Mouse (Mus musculus) stomach, postnatal 0 days (tissue): ENCODE data around the gene Zbtb8b. TPM values are rescaled to one million over a fixed set of nuclear protein-coding genes. Genes with fewer than 3 reads are reported as not detected.
A peak's percentile ranks its signal among the peaks of the same experiment; 100 is the strongest.
"Not testable (repeated sequence)": the region's sequence is repeated elsewhere in the genome, so short reads cannot be mapped to it uniquely, and the experiment has no call there.

Source experiments
- ATAC-seq: fragments of 200-750 bp; cut with Nextera tagmentation; 2 replicates; pipeline ENCODE4 v1.8.0; 2017; ENCODE audit not compliant: low FRiP score, low TSS enrichment
- DNase-seq: peaks from one replicate; pipeline ENCODE4 v3.0.0-alpha.2; 2016; ENCODE audit warnings: low spot score
- H3K27ac ChIP-seq: fragments of 300-500 bp; sonication (generic); replicated peaks from 2 replicates; pipeline ENCODE4 v1.5.1; 2014; ENCODE audit warnings: mild to moderate bottlenecking, control low read depth
- H3K27me3 ChIP-seq: fragments of 300-500 bp; sonication (generic); 2 replicates; pipeline ENCODE4 v1.6.1; 2014; ENCODE audit warnings: low read length; ENCODE audit not compliant: control insufficient read depth, insufficient read depth
- H3K36me3 ChIP-seq: fragments of 300-500 bp; sonication (generic); 2 replicates; pipeline ENCODE4 v1.6.1; 2014; ENCODE audit warnings: low read length, mixed read lengths; ENCODE audit not compliant: control insufficient read depth, insufficient read depth
- H3K4me1 ChIP-seq: fragments of 300-500 bp; sonication (generic); replicated peaks from 2 replicates; pipeline ENCODE4 v1.6.1; 2014; ENCODE audit warnings: antibody characterized with exemption; ENCODE audit not compliant: control insufficient read depth, insufficient read depth
- H3K4me2 ChIP-seq: fragments of 300-500 bp; sonication (generic); replicated peaks from 2 replicates; pipeline ENCODE4 v1.6.1; 2014; ENCODE audit warnings: low read depth, mild to moderate bottlenecking, control low read depth, moderate library complexity
- H3K4me3 ChIP-seq: fragments of 300-500 bp; sonication (generic); 2 replicates; pipeline ENCODE4 v1.5.1; 2014; ENCODE audit warnings: low read depth, low read length, control low read depth
- H3K9ac ChIP-seq: fragments of 300-500 bp; sonication (generic); 2 replicates; pipeline ENCODE4 v1.6.1; 2014; ENCODE audit warnings: mild to moderate bottlenecking, low read length, control low read depth, mixed read lengths
- H3K9me3 ChIP-seq: fragments of 300-500 bp; sonication (generic); 2 replicates; pipeline ENCODE4 v1.6.1; 2016; ENCODE audit warnings: low read length; ENCODE audit not compliant: control insufficient read depth
- CTCF ChIP-seq: IDR thresholded peaks from 2 replicates; pipeline ENCODE4 v1.5.1; 2016; ENCODE audit warnings: antibody characterized with exemption, low read depth, mild to moderate bottlenecking, moderate library complexity
- EP300 ChIP-seq: optimal IDR thresholded peaks from 2 replicates; pipeline ENCODE3; 2016; ENCODE audit warnings: antibody characterized with exemption
- whole genome bisulfite sequencing: fragments of 180-500 bp; shearing (Covaris S2); extraction: QIAGEN DNeasy Blood & Tissue Kit; methylation state at CpG from one replicate; pipeline ENCODE4 v1.1.7; 2014; 5-methylcytosine and 5-hydroxymethylcytosine counted together
- polyA plus RNA-seq: library from polyadenylated mRNA; unstranded; fragments of >200 nt; fragmentation: Nextera tagmentation; extraction: Ambion mirVana; gene quantifications from 2 replicates; pipeline ENCODE4 v1.2.1, GENCODE M21; 2015

Zbtb8b gene
- polyA plus RNA-seq, 1 experiment from 2014 or later: 0.72 TPM

DNA sequence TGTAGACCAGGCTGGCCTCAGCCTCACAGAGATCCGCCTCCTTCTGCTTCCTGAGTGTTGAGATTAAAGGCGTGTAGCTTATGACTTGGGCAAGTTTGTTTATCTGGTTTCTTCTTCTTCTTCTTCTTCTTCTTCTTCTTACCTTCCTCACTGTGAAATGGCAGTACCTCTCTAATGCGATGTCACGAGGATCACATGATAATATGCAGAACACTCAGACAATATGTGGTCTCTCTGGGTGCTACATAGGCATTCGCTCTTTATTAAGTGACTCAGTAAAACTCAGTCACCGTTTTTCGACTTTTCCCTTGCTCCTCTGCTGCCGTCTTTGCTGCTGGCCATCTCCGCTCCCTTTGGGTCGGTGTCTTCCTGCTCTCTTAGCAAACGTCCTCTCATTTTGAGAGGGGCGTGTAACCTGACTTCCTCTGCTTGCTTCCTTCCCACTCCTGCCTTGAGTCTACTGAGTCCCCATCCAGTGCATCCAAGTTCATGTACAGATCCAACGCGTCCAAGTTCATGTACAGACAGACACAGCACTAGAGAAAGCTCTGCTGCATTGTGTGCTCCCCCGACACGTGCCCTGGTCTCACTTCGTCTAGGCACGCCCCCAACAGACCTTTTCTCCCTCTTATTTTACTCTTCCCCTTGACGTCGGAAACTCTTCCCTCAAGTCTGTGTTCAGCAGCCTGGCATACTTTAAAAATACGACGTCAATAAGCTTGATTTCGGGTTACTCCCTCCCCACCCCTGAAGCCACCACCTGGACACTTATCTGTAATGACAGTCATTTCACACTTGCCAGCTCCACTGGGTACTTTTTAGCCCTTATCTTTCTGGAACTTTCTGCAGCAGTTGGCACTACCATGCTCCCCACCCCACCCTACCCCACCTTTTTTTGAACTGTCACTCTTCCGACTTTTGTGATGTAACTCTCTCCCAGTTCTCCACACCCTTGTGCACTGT lies 22.7 kb upstream of the Zbtb8b start:
- no peaks in the 10 kb centered on the region for H3K27me3 ChIP-seq
- no peak overlapping the region for H3K4me2 ChIP-seq
- ATAC-seq (no peak), DNase-seq (no peak)
- peaks cover 18% of the 10 kb centered on the region for H3K36me3 ChIP-seq
- TF ChIP-seq CTCF (no peak), EP300 (no peak)
- H3K27ac ChIP-seq: no peak overlapping the region
- WGBS: 79% methylated on average over 24 of the region's 24 CpGs
- H3K9me3 ChIP-seq: no peaks in the 10 kb centered on the region
- no peak overlapping the region for H3K4me3 ChIP-seq
- H3K4me1 ChIP-seq: peaks cover 3% of the 10 kb centered on the region; the same call in 1 of the 2 replicates
- H3K9ac ChIP-seq: no peak overlapping the region

DNA sequence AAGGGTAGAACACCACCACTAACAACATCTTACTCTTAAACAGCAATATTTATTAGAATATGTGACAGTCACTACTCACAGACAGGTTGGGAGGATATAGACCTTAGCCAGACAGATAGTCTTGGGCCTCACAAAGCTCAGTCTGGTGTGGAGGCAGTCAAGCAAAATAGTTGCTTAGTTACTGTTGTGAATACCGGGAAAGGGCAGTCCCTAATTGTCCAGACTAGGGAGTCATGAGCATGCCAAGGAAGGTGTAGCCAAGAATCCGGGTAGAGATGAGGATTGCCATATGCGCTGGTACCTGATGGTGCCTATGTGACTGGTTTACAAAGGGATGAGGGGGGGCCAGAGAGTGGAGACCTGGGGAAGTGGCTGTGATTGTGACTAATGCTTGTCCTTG lies 21.5 kb upstream of the Zbtb8b start:
- DNase-seq (no peak), ATAC-seq (peak; percentile 3; the same call in 1 of the 2 replicates)
- Histone ChIP-seq H3K4me2 (peak overlapping the region; percentile 70), H3K27ac (peak overlapping the region; percentile 87), H3K4me3 (peak overlapping the region; percentile 93), H3K9ac (peak overlapping the region; percentile 88), H3K27me3 (no peaks in the 10 kb centered on the region), H3K36me3 (peaks cover 11% of the 10 kb centered on the region), H3K4me1 (peaks cover 3% of the 10 kb centered on the region; the same call in 1 of the 2 replicates), H3K9me3 (no peaks in the 10 kb centered on the region)
- TF ChIP-seq EP300 (no peak), CTCF (no peak)
- 41% methylated on average over 3 of the region's 3 CpGs for WGBS

DNA sequence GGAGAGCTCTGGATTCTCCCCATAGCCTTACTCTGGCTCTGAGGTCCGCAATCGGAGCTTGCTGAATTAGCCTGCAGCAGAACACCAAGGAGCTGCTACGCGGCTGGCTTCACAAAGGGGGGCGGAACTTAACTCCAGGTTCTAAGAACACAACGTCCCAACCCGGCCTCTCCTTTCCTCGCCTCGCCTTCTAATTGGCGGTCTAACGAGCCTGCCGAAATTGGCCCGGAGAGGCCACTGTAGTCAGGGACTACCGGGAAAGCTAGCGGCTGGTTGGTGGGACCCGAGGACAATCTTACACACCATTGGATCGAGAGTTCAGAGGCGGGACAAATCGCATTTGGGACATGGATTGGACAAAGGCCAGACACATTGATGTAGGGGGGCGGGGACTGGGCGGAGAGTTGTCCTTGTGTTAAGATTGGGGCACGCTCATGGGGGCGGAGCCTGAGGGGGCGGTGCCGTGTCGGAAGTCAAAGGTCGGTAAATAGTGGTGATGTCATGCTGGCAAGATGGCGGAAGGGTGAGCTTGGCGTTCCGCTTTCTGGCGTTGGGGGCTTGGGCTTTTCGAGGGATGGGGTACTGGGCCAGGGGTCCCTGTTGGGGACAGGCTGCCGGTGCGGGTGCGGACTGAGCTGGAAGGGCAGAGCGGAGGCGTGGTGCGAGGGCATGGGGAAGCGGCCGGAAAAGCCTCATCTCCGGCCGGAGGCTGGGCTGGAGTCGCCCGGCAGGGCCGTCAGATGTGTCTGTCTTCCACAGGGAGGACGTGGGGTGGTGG lies 20.7 kb upstream of the Zbtb8b start, which contains the start of gene Bsdc1:
Gene Bsdc1, plus strand, starts transcription at position 399 of the 778 bp plus-strand sequence.
- peak; percentile 98 for ATAC-seq
- Histone ChIP-seq H3K9me3 (no peaks in the 10 kb centered on the region), H3K27ac (peak within 1 kb of the TSS; percentile 87), H3K27me3 (no peaks in the 10 kb centered on the region), H3K9ac (peak within 1 kb of the TSS; percentile 88), H3K36me3 (peaks cover 10% of the 10 kb centered on the region; the same call in 1 of the 2 replicates), H3K4me3 (peak within 1 kb of the TSS; percentile 93), H3K4me2 (peak within 1 kb of the TSS; percentile 70), H3K4me1 (peaks cover 3% of the 10 kb centered on the region; the same call in 1 of the 2 replicates)
- DNase-seq: peak; percentile 100
- WGBS: under 1% methylated on average over 46 of the region's 46 CpGs
- TF ChIP-seq CTCF: no peak; the same call in 1 of the 2 replicates
- peak; percentile 90 for TF ChIP-seq EP300

GRCm38 (mm10) chr4:129460827-129461182 lies 20.2 kb upstream of the Zbtb8b start:
- Histone ChIP-seq H3K4me1 (peaks cover 3% of the 10 kb centered on the region; the same call in 1 of the 2 replicates), H3K4me3 (peak overlapping the region; percentile 34), H3K36me3 (peaks cover 7% of the 10 kb centered on the region; the same call in 1 of the 2 replicates), H3K27me3 (no peaks in the 10 kb centered on the region), H3K27ac (peak overlapping the region; percentile 85), H3K9me3 (no peaks in the 10 kb centered on the region), H3K4me2 (peak overlapping the region; percentile 55), H3K9ac (peak overlapping the region; percentile 55)
- DNase-seq (no peak), ATAC-seq (no peak)
- TF ChIP-seq CTCF (no peak), EP300 (no peak)
- WGBS: 0% methylated on average over 4 of the region's 4 CpGs

- Histone ChIP-seq H3K4me3 (no peak overlapping the region), H3K27ac (no peak overlapping the region), H3K4me2 (no peak overlapping the region), H3K36me3 (no peaks in the 10 kb centered on the region), H3K9me3 (no peaks in the 10 kb centered on the region), H3K4me1 (peaks cover 3% of the 10 kb centered on the region; the same call in 1 of the 2 replicates), H3K9ac (no peak overlapping the region), H3K27me3 (no peaks in the 10 kb centered on the region)
- ATAC-seq (no peak), DNase-seq (no peak)
- no peak for TF ChIP-seq EP300
- no peak for TF ChIP-seq CTCF
- WGBS: 68% methylated on average over 3 of the region's 3 CpGs
These were observed 19.1 kb upstream of the Zbtb8b start for GRCm38 (mm10) chr4:129459726-129460125.

- H3K4me2 ChIP-seq, H3K9me3 ChIP-seq, H3K4me3 ChIP-seq, H3K9ac ChIP-seq, ATAC-seq, H3K27me3 ChIP-seq, DNase-seq, H3K36me3 ChIP-seq, H3K4me1 ChIP-seq, H3K27ac ChIP-seq: not testable (repeated sequence)
- WGBS: 75% methylated on average over 2 of the region's 2 CpGs
These were observed 16.7 kb upstream of the Zbtb8b start for GRCm38 (mm10) chr4:129457311-129457710.
